Mouse (Mus musculus): ENCODE measurements at regions not wholly inside any gene's neighbourhood (a gene's known extent, or its start where the extent isn't known, plus 50 kb on each side); places are given as distances from the start of the nearest gene placed in this dataset.

GRCm38 (mm10) chr4:148734061-148734460, 70.2 kb upstream of the Casz1 start:
- TF ChIP-seq ZNF384 (IDR thresholded peaks at IDR 0.05; ENCODE audit: low read depth, low read length), result no peak
- TF ChIP-seq MAFK (IDR thresholded peaks at IDR 0.05; ENCODE audit: insufficient read depth, low read depth, low read length), result no peak

Measured in ES-E14 (cell line).